Mouse (Mus musculus): ENCODE data around the gene Gdpd5. TPM values are rescaled to one million over a fixed set of nuclear protein-coding genes. Genes with fewer than 3 reads are reported as not detected.

Gdpd5 gene
- total and polyA plus RNA-seq, 2 experiments from 2014 or later = 26.7 to 40.5 TPM

DNA sequence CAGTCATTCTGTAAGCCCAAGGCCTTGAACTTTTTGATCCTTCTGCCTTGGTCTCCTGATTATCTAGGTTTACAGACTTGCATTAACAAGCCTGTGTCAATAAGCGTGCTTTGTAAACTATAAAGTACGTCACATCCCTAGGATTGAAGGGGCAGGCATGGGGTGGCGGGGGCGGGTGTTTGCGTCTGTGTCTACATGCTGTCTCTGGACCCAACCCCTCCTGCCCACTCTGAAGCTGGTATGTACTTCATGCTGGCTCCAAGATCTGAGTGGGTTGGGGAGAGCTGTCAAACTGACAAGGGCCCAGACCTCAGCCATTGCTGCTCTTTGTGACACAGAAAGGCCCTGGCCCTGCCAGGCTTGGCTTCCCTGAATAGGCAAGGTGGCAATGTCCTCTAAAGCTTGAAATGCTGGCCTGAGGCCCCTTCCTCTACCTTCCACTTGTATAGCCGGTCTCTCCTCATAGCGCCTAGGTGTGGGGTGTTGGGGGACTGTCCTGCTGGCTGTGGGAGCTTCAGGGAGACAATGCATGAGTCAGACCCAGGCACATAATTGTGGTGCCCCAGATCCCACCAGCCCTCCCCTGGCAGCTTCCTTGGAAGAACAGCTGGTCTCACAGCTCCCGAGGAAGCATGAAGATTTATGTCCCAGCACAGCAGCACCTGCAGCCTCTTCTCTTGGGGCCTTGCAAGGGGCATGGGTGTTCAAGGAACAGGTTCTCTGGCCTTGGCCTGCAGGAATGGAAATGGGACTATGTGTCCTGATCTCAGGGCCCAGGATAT lies 28.4 kb downstream of the Gdpd5 start:
- H3K4me2 ChIP-seq (ENCODE audit: low read depth, low read length) = no peak overlapping the region
- no peaks in the 10 kb centered on the region for H3K9me3 ChIP-seq (ENCODE audit: low read length)
- no peak for DNase-seq (ENCODE audit: low spot score)
- TF ChIP-seq CTCF (IDR thresholded peaks at IDR 0.05; ENCODE audit: low read depth) = no peak
- no peak overlapping the region for H3K9ac ChIP-seq (replicated peaks; ENCODE audit: low read length)
- 70% methylated on average over 8 of the region's 8 CpGs for WGBS
- H3K36me3 ChIP-seq (ENCODE audit: insufficient read depth, low read length) = no peaks in the 10 kb centered on the region
- no peak for ATAC-seq
- H3K4me3 ChIP-seq (ENCODE audit: low read length) = no peak overlapping the region
- H3K4me1 ChIP-seq (ENCODE audit: insufficient read depth, low read length) = no peaks in the 10 kb centered on the region
- H3K27ac ChIP-seq = no peak overlapping the region
- no peaks in the 10 kb centered on the region for H3K27me3 ChIP-seq (ENCODE audit: insufficient read depth, low read length)

DNA sequence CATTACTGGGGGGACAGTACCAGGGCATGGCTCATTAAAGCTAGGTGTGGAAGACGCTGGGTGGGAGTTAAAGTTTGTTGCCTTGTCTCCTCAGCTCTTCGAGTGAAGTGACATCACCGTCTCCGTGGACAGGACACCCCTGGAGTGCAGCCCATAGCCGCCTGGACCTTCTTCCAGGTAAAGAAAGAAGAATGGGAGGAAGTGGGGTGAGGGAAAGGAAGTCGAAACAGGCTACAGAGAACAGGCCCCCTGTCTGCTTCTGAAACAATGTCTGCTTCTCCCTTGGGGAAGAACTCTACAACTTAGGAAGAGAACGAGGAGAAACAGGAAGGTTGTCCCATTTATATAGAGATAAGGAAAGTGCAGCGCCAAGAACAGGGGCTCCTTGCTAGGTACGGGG lies 29.1 kb downstream of the Gdpd5 start:
- no peak for ATAC-seq
- Histone ChIP-seq H3K27me3 (ENCODE audit: insufficient read depth, low read length) (no peaks in the 10 kb centered on the region), H3K4me3 (ENCODE audit: low read length) (no peak overlapping the region), H3K4me2 (ENCODE audit: low read depth, low read length) (no peak overlapping the region), H3K9me3 (ENCODE audit: low read length) (no peaks in the 10 kb centered on the region), H3K36me3 (ENCODE audit: insufficient read depth, low read length) (no peaks in the 10 kb centered on the region), H3K27ac (no peak overlapping the region), H3K9ac (replicated peaks; ENCODE audit: low read length) (no peak overlapping the region), H3K4me1 (ENCODE audit: insufficient read depth, low read length) (no peaks in the 10 kb centered on the region)
- no peak for DNase-seq (ENCODE audit: low spot score)
- TF ChIP-seq CTCF (IDR thresholded peaks at IDR 0.05; ENCODE audit: low read depth) = no peak
- WGBS = 90% methylated on average over 9 of the region's 9 CpGs

DNA sequence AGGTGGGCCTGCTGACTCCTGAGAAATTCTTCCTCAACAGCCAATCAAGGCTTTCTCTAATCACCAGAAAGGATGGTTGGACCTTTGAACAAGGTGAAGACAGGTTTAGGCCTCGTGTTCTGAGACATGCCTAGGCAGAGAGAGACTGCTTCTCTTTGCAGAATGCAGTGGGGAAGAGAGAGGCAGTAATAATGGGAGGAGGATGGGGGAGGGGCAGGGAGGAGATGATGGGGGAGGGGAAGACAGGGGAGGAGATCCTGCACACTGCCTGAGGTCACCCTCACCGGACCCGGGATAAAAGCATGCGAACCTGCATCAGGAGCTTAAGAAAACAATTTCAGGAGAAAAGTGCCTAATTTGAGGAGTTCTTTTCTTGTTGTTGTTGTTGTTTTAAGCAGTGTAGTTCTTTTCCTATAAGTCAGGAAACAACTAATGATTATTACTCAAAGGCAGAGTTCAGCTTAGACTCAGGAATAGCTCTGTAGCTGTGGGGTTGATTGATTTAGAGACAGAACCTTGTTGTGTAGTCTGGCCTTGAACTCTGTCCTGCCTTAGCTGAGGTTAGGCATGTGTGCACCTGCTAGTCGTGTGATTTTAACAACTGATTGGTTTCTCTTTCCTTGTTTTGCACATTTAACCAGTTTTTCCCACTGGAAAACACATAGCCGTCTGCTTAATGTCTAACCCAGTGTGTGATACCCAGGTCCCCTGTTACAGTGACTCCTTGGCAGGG lies 30.0 kb downstream of the Gdpd5 start:
- Histone ChIP-seq H3K36me3 (ENCODE audit: insufficient read depth, low read length) (no peaks in the 10 kb centered on the region), H3K9ac (replicated peaks; ENCODE audit: low read length) (no peak overlapping the region), H3K4me2 (ENCODE audit: low read depth, low read length) (no peak overlapping the region), H3K4me1 (ENCODE audit: insufficient read depth, low read length) (no peaks in the 10 kb centered on the region), H3K4me3 (ENCODE audit: low read length) (no peak overlapping the region), H3K27ac (no peak overlapping the region), H3K9me3 (ENCODE audit: low read length) (no peaks in the 10 kb centered on the region), H3K27me3 (ENCODE audit: insufficient read depth, low read length) (no peaks in the 10 kb centered on the region)
- ATAC-seq (no peak), DNase-seq (ENCODE audit: low spot score) (no peak)
- WGBS = 66% methylated on average over 6 of the region's 6 CpGs
- no peak for TF ChIP-seq CTCF (IDR thresholded peaks at IDR 0.05; ENCODE audit: low read depth)

DNA sequence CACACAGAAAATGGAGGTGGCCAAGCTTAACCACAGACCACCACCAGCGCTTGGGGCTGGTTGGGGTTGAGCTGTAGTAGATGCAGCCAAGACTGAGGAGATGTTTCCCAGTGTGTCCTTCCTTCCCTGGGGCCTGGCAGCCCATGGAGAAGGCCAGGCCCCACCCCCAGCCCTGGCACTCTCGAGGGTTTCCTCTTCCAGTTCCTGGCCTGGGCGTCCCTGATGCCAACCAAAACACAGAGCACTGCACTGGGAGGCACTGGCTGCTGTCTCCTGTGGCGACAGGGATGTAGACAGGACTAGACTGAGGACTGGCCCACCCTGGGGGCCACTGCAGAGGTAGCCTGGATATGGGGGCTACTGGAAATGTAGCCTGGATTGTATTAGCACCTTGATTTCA lies 33.8 kb downstream of the Gdpd5 start:
- Histone ChIP-seq H3K27ac (no peak overlapping the region), H3K9ac (replicated peaks; ENCODE audit: low read length) (no peak overlapping the region), H3K9me3 (ENCODE audit: low read length) (no peaks in the 10 kb centered on the region), H3K4me1 (ENCODE audit: insufficient read depth, low read length) (no peaks in the 10 kb centered on the region), H3K27me3 (ENCODE audit: insufficient read depth, low read length) (no peaks in the 10 kb centered on the region), H3K4me2 (ENCODE audit: low read depth, low read length) (no peak overlapping the region), H3K36me3 (ENCODE audit: insufficient read depth, low read length) (no peaks in the 10 kb centered on the region), H3K4me3 (ENCODE audit: low read length) (no peak overlapping the region)
- ATAC-seq (no peak), DNase-seq (ENCODE audit: low spot score) (no peak)
- TF ChIP-seq CTCF (IDR thresholded peaks at IDR 0.05; ENCODE audit: low read depth) = no peak
- WGBS = 73% methylated on average over 4 of the region's 4 CpGs

DNA sequence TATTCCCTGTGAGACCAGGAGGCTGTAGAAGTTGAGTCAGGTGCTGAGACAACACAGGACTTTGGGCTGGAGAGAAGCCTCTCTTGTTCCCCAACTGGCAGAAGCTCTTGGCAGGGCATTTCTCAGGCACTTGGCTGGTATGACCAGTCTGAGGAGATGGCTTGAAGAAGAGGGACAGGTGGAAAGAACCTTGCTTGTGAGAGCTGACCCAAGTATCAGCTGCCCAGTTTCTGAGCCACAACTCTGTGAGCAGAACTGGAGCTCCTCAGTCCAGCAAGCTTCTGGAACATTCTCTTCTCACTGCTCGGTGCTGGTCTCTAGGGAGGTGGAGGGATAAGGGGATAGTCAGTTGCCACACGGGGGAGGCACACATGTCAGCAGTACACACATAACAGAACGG lies 38.1 kb downstream of the Gdpd5 start:
- no peak overlapping the region for H3K9ac ChIP-seq (replicated peaks; ENCODE audit: low read length)
- DNase-seq (ENCODE audit: low spot score) (no peak), ATAC-seq (no peak)
- no peak overlapping the region for H3K4me3 ChIP-seq (ENCODE audit: low read length)
- no peaks in the 10 kb centered on the region for H3K27me3 ChIP-seq (ENCODE audit: insufficient read depth, low read length)
- WGBS = 81% methylated on average over 3 of the region's 3 CpGs
- no peaks in the 10 kb centered on the region for H3K36me3 ChIP-seq (ENCODE audit: insufficient read depth, low read length)
- no peak overlapping the region for H3K27ac ChIP-seq
- no peaks in the 10 kb centered on the region for H3K4me1 ChIP-seq (ENCODE audit: insufficient read depth, low read length)
- no peak for TF ChIP-seq CTCF (IDR thresholded peaks at IDR 0.05; ENCODE audit: low read depth)
- no peak overlapping the region for H3K4me2 ChIP-seq (ENCODE audit: low read depth, low read length)
- no peaks in the 10 kb centered on the region for H3K9me3 ChIP-seq (ENCODE audit: low read length)

DNA sequence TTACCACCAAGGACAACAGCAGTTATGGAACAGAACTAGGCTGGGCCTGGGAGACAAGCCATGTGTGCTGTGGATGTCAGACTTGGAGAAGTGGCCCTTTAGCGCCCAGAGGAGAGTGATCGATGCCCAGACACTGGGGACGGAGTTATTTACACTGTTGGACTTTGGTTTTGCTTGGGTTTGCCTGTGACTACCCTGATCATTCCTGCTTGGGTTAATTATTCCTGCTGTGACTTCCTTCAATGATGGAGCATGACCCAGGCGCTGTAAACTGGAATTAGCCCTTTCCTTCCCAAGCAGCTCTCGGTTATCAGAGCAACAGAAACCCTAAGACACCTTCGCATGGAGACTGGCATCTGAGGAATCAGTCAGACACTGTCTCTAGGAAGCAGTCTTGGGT lies 39.8 kb downstream of the Gdpd5 start:
- no peak for TF ChIP-seq CTCF (IDR thresholded peaks at IDR 0.05; ENCODE audit: low read depth)
- Histone ChIP-seq H3K9me3 (ENCODE audit: low read length) (no peaks in the 10 kb centered on the region), H3K27ac (no peak overlapping the region), H3K4me3 (ENCODE audit: low read length) (no peak overlapping the region), H3K4me2 (ENCODE audit: low read depth, low read length) (no peak overlapping the region), H3K36me3 (ENCODE audit: insufficient read depth, low read length) (no peaks in the 10 kb centered on the region), H3K27me3 (ENCODE audit: insufficient read depth, low read length) (no peaks in the 10 kb centered on the region), H3K9ac (replicated peaks; ENCODE audit: low read length) (no peak overlapping the region), H3K4me1 (ENCODE audit: insufficient read depth, low read length) (no peaks in the 10 kb centered on the region)
- DNase-seq (ENCODE audit: low spot score) = no peak
- 87% methylated on average over 6 of the region's 6 CpGs for WGBS
- ATAC-seq = no peak

All from hindbrain, postnatal 0 days (tissue).